Mouse (Mus musculus) cerebellum, postnatal 25 days (tissue): ENCODE measurements around the gene Cd86.
A peak's percentile ranks its signal among the peaks of the same experiment; 100 is the strongest.

Experiments used
- DNase-seq, 2 experiments: peaks; one replicate each; pipeline ENCODE4 v3.0.0; 2021; ENCODE audit warnings: mixed read lengths in 2 of 2

Gene Cd86

DNA sequence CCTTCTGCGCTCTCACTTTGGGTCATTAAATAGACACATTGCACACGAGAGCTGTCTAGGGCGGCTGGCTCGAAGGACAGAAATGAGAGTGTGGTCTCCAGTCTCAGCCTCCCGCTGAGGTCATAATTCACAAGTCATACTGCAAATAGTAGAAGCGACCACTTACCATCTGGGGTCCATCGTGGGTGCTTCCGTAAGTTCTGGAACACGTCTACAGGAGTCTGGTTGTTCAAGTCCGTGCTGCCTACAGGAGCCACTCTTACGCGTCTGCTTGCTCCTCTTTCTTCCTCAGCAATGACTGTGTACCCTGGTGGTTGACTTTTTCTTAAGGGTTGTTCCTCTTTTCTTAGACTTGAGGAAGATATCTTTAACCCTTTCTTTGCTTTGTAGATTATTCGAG, at the start of gene Cd86:
Gene Cd86 (minus strand): TSS at position 300 of the 400 bp plus-strand sequence.
- DNase-seq = no peak

DNA sequence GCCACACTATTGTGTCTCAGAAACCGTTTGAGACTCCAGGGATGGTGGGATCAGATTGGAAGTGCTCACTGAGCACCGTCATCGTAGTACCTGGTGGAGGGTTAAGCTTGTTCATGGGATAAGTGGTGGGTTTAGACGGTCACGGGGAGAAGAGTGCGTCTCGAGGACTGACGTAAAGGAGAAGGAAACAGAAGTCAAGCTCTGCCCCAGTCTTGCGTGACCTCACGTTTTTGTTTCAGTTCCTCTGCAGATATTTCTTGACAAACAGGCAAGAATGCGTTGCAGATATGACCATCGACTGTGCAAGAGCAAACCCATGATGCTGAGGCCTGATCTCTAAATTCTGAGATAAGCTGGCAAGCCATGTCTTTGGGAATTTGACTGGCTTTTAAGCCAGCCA, 45.9 kb upstream of the Cd86 start:
- DNase-seq = no peak

DNA sequence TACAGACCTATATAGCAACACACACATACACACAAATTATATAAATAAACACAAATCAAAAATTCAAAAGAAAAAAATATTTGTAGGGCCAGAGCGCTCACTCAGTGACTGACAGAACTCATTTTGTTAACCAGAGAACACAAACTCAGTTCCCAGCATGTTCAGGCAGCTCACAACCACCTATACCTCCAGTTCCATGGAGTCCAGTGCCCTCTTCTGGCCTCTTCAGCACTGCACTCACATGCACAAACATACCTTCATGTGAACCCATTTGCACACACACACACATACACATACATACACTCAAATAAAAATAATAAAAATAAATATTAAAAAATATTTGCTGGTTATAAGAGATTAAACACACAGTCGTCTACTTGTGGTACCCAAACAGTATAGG, 44.9 kb upstream of the Cd86 start:
- no peak for DNase-seq

DNA sequence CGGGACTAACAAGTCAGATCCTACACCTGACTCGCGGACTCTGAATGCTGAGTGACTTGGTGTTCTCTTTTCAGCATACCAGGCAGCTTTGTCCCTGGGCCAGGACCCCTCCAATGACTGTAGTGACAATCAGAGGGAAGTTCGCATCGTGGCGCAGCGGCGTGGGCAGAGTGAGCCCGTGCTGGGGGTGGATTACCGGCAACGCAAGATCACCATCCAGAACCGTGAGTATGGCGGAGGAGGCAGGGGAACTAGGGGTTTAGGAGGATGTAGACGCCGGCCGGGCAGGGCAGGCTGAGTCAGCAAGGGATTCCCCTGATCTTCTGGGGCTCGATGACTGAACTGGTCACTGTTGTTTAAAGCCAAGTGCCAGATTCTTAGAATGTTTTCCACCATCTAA, 43.5 kb upstream of the Cd86 start:
- DNase-seq = no peak

DNA sequence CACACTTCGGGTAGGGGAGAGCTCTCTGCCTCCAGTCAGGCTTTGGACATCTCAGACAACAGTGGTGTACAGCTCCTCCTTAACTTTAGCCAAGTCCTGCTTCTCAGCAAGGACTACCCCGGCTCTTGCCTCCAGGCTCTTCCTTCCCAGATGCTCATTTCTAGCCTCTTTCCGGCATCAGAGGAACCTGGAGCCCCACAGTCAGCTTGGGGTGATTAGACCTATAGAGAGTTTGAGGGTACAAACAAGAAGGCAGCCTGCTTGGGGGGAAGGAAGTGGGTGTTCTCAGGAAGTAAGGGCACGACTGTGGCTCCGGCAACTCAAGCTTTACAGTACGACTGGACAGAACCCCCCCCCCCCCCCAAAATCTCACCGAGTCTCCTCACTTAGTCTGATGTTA, 42.9 kb upstream of the Cd86 start:
- no peak for DNase-seq

DNA sequence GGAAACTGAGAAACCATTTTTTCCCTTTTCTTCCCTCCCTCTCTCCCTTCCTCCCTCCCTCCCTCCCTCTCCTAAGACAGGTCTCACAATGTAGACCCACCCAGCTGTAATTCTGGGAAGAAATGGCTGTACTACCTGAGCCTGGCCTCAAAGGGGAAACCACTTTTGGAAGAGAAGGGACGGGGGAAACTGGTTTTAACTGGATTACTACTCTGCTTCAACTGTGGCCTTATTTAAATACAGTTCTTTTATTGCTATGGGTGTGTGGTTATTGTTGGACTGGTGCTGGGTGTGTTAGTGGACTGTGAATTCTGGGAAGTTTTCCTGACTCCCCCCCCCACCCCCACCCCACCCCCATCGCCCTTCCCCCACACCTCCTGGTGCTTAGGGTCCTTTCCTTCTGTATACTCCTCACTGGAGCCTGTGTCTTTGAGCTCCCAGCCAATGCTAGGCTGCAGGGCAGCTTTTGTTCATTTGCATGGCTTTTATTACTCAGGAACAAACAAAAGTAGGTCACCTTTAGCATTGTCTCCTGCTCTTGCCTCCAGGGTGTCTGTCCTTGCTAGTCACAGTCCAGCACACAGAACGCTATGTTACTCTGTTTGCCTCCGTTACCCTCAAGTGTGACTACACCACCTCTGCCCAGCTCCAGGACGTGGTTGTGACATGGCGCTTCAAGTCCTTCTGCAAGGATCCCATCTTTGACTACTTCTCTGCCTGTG, 42.0 kb upstream of the Cd86 start:
- DNase-seq = no peak

DNA sequence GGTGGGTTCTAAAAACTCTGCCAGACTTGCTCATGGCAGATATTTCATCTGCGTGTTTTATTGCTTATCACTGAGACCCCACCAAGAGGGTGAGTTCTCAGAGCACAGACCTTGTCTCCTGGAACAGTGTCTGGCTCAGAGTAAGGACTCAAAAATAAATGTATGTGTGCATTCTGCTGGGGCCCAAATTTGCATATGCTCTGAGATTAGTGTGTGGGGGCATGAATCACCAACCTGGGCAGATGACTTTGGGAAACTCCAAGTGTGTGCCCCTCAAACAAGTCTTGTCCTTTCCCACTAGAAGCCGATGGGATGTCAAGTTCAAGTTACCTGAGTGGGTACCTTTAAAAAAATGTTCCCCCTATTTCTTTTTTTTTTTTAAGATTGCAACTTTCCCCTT, 34.6 kb upstream of the Cd86 start:
- DNase-seq = no peak

DNA sequence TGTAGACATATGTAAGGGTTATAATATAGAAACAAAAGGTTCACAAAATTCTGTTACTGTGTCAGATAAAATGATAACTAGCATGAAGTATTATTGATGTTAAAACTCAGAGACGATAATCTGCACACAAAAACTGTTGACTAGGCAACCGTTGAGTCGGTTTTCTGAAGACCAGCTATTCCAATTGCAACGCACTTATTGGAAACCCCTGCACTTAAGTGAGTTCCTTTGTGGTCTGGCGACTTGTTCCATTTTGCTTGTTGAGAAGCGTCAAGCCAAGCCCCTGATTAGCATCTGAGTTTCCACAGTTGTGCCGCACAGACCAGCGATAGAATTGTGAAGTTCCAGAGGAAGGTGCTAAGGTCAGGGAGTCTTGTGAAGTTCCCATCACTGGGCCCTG, 31.4 kb upstream of the Cd86 start:
- DNase-seq = no peak

DNA sequence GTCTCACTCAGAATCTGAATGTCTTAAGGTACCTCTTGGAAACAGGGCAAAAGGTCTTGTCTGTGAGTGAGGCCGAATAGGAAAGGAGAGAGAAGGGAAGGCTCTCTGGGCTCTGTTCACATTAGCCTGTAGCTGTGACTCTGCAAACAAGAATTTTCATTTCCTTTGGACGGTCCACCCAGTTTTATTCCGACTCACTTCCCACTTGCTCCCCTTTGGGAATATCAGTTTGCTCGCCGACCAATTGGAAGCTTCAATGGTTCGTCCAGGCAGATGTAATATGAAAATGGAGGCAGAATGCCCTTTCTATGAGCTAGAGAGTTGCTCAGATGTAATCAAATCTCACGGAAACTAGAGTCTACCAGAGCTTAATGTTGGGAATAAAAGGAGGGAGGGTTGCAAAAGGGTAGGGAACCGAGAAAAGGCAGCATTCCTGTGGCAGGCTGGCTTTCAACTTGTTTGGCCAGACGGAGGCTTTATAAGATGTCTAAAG, 29.0 kb upstream of the Cd86 start:
- no peak for DNase-seq

DNA sequence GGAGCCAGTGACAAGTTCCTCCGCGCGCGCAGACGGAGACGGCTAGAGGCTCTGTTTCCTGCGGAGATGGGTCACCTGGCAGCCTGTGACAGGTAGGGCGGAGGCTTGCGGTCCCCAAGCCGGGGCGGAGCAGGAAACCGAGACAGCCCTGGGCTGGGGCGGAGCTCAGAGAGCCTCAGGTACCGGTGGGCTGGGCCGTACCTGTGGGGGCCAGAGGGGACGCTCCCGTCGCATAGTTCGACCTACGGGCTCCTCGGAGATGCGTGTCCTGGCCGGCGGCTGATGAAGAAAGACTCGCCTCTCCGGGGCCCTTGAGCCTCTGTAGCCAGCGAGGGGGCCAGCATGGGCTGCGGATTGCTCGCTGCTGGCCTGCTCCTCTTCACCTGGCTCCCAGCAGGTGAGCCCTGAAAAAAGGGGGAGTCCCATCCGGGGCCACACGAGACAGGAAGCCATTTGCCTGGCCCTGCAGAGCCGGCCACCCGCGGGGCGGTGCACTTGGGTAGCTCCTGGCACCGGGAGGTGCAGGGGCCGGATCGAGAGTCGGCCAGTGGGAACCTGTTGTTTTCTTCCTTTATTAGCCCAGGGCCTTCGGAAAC, 28.0 kb upstream of the Cd86 start, which contains the start of gene Ildr1:
Gene Ildr1 (plus strand): TSS at position 161 of the 596 bp plus-strand sequence.
- peak; percentile 19 to 39 for DNase-seq

DNA sequence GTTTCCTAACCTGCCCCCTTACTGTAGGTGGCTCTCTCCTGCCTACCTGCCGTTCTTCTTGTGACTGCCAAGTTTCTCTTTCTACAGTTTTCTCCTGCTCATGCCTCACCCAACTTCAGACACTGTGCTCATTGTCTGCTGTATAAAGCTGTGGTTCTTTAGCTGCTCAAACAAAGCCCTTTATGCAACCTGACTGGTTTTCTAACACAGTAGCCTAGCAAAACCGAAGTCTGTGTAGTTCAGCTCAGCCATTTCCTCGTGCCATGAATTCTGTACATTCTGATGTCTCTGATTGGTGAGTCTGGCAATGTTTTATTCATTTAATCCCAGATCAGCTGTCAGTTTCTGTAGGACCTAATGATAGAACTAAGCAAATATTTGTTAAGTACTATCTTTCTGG, 25.6 kb upstream of the Cd86 start:
- DNase-seq = no peak

DNA sequence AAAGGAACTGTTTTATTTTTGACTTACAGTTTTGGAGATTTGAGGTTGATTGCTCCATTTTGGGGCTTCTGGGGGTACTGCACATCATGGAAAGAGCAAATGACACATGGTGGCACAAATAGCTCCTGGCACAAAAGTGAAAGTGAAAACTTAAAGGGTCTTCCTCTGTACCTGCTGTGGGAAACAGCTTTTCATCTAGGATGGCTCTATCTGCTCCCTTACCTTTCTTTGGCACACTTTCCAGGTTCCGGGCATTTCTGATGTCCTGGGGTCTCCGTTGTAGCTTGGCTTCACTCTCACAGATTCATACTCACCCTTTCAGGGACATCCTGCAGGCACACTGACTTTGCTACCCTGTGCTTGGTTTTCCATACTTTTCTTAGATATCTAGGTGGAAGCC, 22.2 kb upstream of the Cd86 start:
- no peak for DNase-seq

DNA sequence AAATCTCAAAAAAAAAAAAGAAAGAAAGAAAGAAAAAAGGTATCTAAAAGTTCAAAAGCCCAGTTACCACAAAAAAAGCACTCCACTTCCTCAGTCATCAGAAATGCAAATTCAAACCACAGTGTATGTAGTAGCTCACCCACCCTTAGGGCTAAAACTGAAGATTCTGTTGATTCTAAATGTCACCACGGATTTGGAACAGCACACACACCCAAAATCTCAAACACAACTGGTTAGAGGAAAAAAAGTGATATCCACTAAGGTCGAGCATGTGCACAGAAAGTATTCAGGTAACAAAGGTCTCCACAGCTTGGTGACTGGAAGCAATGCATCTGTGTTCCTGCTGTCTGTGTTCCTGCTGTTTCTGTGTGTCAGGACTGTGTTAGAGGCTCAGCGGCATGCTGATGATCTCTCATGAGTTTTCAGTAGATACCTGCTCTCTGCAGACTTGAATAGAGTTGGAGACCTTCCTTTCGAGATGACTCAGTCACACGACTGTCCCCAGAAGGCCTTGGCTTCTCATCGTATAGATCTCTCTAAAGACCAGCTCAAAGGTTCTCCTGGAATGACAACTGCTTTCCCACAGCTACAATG, 18.5 kb upstream of the Cd86 start:
- no peak for DNase-seq

DNA sequence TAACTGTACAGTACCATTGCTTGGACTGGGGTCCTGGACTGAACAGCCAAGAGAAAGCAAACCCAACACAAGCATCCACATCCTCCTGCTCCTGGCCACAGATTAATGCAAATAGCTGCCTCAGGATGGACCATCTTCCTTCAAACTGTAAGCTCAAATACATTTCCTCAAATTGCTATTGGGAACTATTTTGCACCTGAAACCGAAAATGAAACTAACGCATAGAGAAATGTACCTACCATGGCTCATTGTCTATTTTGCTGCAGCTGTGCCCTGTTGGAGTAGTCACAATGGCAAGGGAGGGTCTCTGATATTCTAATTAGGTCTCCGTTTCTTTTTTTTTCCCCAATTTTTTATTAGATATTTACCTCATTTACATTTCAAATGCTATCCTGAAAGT, 15.9 kb upstream of the Cd86 start:
- no peak for DNase-seq

DNA sequence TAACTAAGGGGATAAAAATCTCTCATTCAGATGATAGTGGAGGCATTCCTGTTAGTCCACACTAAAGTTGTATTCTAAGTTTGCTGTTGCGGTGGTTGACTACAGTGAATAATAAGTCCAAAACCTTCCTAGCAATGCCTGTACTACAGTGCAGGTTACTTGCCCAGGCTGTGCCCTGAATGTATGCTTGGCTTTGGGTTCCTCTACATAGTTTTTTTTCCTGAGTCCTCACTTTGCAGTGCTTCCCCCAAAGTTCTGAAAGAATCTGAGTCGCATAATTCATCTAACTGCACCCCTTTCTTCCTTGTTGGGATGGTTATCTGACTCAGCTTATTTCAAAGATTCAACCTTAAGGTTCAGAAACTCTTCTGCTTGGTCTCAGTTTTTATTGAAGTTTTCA, 10.0 kb upstream of the Cd86 start:
- DNase-seq = no peak

DNA sequence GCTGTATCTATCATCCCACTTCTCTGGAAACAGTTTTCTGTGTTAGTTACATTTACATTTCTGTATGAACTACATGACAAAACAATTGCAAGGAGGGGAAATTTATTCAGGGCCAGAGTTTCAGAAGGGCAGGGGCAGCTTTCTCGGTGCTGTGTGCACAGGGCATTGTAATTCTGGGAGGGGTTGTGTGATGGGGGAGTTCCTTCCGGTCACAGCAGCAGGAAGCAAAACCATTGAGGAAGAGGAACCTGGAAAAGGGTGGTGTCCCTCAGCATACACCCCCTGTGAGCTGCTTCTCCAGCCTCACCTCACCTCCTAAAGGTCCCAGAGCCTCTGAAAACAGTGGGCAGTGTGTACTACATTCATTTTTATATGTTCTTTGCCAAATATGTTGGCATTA, 9.4 kb upstream of the Cd86 start:
- DNase-seq = no peak

DNA sequence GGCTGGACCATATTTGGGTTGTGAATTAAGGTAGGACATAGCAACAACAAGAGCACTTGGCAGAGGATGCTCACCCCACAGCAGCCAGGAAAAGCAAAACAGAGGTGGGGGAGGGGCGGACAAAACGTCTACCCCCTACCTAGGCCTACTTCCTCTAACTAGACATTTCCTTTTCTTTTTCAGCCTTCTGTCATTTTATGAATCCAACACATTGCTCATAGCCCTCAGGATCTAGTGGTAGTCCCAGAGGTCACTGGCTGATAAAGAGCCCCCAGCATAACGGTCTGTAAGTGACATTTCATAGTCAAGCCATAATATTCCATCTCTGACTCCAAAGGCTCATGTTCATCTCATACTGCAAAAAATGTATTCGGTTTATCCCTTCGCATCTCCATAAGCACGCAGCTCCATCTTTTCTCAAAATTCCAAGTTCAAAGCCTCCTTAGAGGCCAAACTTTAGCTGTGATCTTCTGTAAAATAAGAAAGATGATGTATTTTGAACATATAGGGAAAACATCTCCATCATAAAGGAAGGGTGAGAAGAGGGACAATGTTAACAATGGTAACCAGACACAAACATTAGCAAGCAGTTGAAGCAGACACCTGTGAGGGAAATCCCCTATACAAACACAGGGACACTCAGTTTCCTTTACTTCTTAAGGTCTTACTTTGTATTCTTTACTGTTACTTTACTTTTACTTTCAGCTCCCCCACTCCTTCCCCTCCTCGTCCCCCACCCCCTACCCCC, 8.8 kb upstream of the Cd86 start:
- DNase-seq = no peak

DNA sequence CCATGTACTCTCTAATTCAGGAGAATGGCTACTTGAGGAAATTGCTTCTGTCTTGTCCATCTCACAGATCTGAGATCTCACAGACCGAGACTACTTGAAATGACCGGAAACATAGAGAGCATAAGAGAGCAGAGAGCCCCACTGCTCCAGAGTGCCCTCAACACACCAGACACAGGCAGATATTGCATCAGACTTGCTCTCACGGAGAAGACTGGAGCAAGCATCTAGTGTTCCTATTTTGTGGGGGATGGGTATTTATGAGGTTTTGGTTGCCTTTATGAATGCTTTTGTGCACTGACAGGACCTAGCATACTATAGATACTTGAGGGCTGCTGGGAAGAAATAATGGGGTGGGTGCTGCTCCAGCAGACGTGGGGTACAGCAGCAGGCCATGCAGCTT, 7.3 kb upstream of the Cd86 start:
- DNase-seq = no peak

DNA sequence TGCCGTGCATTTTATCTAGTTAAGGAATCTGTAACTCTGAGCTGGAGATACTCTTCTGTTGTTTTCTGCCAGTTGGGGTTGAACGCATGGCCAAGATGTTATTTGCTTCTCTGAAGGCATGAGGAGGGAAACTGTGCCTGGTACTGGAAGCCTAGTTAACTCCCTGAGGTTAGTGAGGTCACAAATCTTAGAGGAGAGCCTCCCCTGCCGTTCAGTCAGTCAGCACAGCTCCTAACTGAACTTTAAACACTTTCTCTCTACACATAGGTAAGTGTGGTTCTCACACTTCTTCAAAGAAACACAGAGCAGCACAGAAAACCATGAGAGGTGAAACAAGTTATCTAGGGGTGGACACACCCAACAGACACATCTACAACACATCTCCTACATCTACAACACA, 4.7 kb upstream of the Cd86 start:
- no peak for DNase-seq

DNA sequence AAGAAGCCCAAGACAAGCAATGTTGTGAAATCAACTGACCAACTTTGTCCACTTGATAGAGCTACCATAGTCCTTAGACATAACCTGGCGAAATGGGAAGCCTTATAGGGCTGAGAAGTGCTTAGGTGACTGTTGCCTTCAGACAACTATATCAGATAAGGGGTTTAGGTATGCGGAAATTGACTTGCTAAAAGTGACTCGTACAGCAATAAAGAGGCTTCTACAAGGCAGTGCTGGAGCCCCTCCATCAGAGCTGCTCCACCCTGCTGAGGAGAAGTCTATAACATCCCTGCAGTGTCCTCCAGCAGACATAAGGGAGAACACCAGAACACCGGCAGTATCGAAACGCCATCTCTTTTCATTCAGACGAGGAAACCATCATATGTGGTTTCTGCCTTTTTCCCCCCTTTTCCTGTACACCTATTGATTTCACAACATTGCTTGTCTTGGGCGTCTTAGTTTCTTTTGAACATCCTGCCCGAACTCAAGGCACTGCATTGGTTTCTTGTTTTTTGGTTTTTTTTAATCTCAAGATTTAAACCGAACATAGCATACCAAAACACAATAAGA, 652 bp upstream of the Cd86 start:
- no peak for DNase-seq

DNA sequence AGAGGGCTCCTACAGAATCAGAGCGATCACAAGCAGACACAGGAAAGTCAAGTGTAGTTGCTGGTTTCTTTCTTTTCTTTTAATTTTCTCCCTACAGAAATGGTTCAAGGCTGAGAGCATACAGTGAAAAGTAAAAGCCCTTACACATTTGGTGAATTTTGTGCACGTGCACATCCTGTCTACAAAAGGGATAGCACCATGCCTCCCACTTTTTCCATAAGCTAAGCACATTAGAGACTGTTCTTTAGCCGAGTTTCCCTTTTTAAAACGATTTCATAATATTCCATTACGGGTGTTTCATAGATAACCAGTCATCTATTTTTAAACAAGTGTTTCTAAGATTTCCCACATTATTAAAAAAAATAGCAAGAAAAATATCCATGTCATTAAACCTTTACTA, 2.4 kb downstream of the Cd86 start:
- DNase-seq = no peak

DNA sequence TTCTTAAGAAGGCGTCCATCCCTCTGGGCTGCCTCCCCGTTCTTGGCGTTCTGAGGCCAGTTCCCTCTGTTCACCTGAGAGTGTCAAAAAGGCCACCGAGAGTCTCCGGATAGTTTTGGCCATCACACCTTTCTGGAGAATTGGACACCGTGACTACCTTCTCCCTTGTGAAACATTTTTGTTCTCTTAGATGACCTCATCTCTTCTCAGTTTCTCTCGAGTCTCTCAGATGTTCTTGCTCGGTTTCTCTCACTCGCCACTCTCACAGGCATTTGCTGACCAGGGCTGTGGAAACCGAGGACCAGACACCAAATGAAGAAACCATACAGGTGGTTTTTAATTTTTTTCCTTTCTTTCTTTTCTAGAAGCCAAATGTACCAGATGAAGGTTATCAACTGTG, 4.6 kb downstream of the Cd86 start:
- DNase-seq = no peak

DNA sequence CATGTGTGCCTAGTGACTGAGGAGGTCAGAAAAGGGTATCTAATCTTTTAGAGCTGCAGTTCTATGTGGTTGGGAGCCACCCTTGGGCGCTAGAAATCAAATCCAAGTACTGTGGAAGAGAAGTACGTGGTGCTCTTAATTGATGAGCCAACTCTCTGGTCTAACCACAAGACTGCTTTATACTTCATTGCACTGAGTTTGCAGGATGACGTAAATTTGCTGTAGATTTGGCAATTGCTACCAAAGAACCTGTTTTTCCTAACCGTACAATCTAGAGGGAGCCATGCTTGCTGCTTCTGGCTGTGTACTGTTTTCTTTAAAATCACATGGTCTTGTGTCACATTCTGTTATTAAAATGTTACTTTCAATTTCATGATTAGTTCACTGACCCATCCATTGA, 10.0 kb downstream of the Cd86 start:
- DNase-seq = no peak
